Mouse (Mus musculus): ENCODE data around the gene Scrn1. TPM values are rescaled to one million over a fixed set of nuclear protein-coding genes. Genes with fewer than 3 reads are reported as not detected.

The Scrn1 gene
- polyA plus RNA-seq, 1 experiment from 2014 or later = 73.3 TPM

- Histone ChIP-seq H3K9ac (ENCODE audit: low read length) (no peak overlapping the region), H3K4me1 (ENCODE audit: control insufficient read depth, insufficient read depth, low read length) (peaks cover 4% of the 10 kb centered on the region; the same call in 1 of the 2 replicates), H3K27ac (ENCODE audit: low read depth, low read length) (no peak overlapping the region), H3K36me3 (ENCODE audit: control insufficient read depth, insufficient read depth, low read length) (no peaks in the 10 kb centered on the region), H3K9me3 (ENCODE audit: control insufficient read depth, low read length) (no peaks in the 10 kb centered on the region), H3K4me3 (ENCODE audit: low read depth, low read length) (no peak overlapping the region), H3K27me3 (ENCODE audit: control insufficient read depth, insufficient read depth, low read length) (no peaks in the 10 kb centered on the region), H3K4me2 (no peak overlapping the region)
- 74% methylated on average over 5 of the region's 5 CpGs for WGBS
- DNase-seq (ENCODE audit: low spot score, missing footprints) = no peak
- no peak for ATAC-seq (ENCODE audit: low FRiP score)
Measured at GRCm38 (mm10) chr6:54478646-54479324, 87.5 kb downstream of the Scrn1 start.

- H3K9ac ChIP-seq (ENCODE audit: low read length) = no peak overlapping the region
- H3K27ac ChIP-seq (ENCODE audit: low read depth, low read length) = no peak overlapping the region
Measured at GRCm38 (mm10) chr6:54475926-54476667, 90.2 kb downstream of the Scrn1 start.

GRCm38 (mm10) chr6:54472846-54473715 is 93.2 kb downstream of the Scrn1 start:
- 76% methylated on average over 8 of the region's 8 CpGs for WGBS
- Histone ChIP-seq H3K36me3 (ENCODE audit: control insufficient read depth, insufficient read depth, low read length) (no peaks in the 10 kb centered on the region), H3K4me1 (ENCODE audit: control insufficient read depth, insufficient read depth, low read length) (peaks cover 4% of the 10 kb centered on the region; the same call in 1 of the 2 replicates), H3K27me3 (ENCODE audit: control insufficient read depth, insufficient read depth, low read length) (no peaks in the 10 kb centered on the region), H3K9me3 (ENCODE audit: control insufficient read depth, low read length) (no peaks in the 10 kb centered on the region), H3K4me3 (ENCODE audit: low read depth, low read length) (no peak overlapping the region), H3K4me2 (no peak overlapping the region), H3K9ac (ENCODE audit: low read length) (no peak overlapping the region), H3K27ac (ENCODE audit: low read depth, low read length) (no peak overlapping the region)
- DNase-seq (ENCODE audit: low spot score, missing footprints) = no peak
- no peak for ATAC-seq (ENCODE audit: low FRiP score)

More at GRCm38 (mm10) chr6:54475926-54476667, 90.2 kb downstream of the Scrn1 start:
- 85% methylated on average over 19 of the region's 19 CpGs for WGBS
- Histone ChIP-seq H3K4me2 (no peak overlapping the region), H3K9me3 (ENCODE audit: control insufficient read depth, low read length) (no peaks in the 10 kb centered on the region), H3K4me3 (ENCODE audit: low read depth, low read length) (no peak overlapping the region), H3K27me3 (ENCODE audit: control insufficient read depth, insufficient read depth, low read length) (no peaks in the 10 kb centered on the region), H3K4me1 (ENCODE audit: control insufficient read depth, insufficient read depth, low read length) (peaks cover 4% of the 10 kb centered on the region; the same call in 1 of the 2 replicates), H3K36me3 (ENCODE audit: control insufficient read depth, insufficient read depth, low read length) (no peaks in the 10 kb centered on the region)
- DNase-seq (ENCODE audit: low spot score, missing footprints) = no peak
- no peak for ATAC-seq (ENCODE audit: low FRiP score)

- no peak overlapping the region for H3K4me2 ChIP-seq
- no peak overlapping the region for H3K27ac ChIP-seq (ENCODE audit: low read depth, low read length)
- no peaks in the 10 kb centered on the region for H3K36me3 ChIP-seq (ENCODE audit: control insufficient read depth, insufficient read depth, low read length)
- no peak overlapping the region for H3K4me3 ChIP-seq (ENCODE audit: low read depth, low read length)
- ATAC-seq (ENCODE audit: low FRiP score) (no peak), DNase-seq (ENCODE audit: low spot score, missing footprints) (no peak)
- WGBS = 93% methylated on average over 7 of the region's 7 CpGs
- H3K4me1 ChIP-seq (ENCODE audit: control insufficient read depth, insufficient read depth, low read length) = peaks cover 4% of the 10 kb centered on the region; the same call in 1 of the 2 replicates
- no peak overlapping the region for H3K9ac ChIP-seq (ENCODE audit: low read length)
- no peaks in the 10 kb centered on the region for H3K27me3 ChIP-seq (ENCODE audit: control insufficient read depth, insufficient read depth, low read length)
- no peaks in the 10 kb centered on the region for H3K9me3 ChIP-seq (ENCODE audit: control insufficient read depth, low read length)
Measured at GRCm38 (mm10) chr6:54471866-54472265, 94.4 kb downstream of the Scrn1 start.

DNA sequence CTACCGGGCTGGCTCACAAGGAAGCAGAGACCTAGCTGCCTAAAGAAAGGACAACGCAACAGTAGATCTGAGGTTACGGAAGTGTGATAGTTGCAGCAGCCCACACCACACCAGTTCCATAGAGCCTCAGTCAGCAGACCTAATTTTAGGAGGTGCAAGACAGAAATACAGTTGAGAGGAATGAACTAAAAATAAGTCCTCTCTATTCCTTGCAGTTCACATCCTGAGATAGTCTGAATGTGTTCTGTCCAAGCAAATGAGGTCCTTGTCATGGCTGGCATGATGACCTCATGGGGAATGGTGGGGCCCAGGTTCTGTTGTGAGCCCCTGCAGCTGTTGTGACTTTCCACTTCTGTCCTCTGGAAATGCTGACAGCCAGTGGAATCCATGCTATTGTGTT is 98.9 kb downstream of the Scrn1 start:
- no peak overlapping the region for H3K4me3 ChIP-seq (ENCODE audit: low read depth, low read length)
- H3K27me3 ChIP-seq (ENCODE audit: control insufficient read depth, insufficient read depth, low read length) = no peaks in the 10 kb centered on the region
- no peak overlapping the region for H3K9ac ChIP-seq (ENCODE audit: low read length)
- H3K36me3 ChIP-seq (ENCODE audit: control insufficient read depth, insufficient read depth, low read length) = no peaks in the 10 kb centered on the region
- DNase-seq (ENCODE audit: low spot score, missing footprints) = no peak
- 86% methylated on average over 3 of the region's 3 CpGs for WGBS
- no peak overlapping the region for H3K4me2 ChIP-seq
- no peak for ATAC-seq (ENCODE audit: low FRiP score)
- H3K9me3 ChIP-seq (ENCODE audit: control insufficient read depth, low read length) = no peaks in the 10 kb centered on the region
- H3K27ac ChIP-seq (ENCODE audit: low read depth, low read length) = no peak overlapping the region
- H3K4me1 ChIP-seq (ENCODE audit: control insufficient read depth, insufficient read depth, low read length) = no peaks in the 10 kb centered on the region

- no peaks in the 10 kb centered on the region for H3K9me3 ChIP-seq (ENCODE audit: control insufficient read depth, low read length)
- no peak overlapping the region for H3K4me3 ChIP-seq (ENCODE audit: low read depth, low read length)
- H3K36me3 ChIP-seq (ENCODE audit: control insufficient read depth, insufficient read depth, low read length) = no peaks in the 10 kb centered on the region
- no peak overlapping the region for H3K27ac ChIP-seq (ENCODE audit: low read depth, low read length)
- no peak overlapping the region for H3K4me2 ChIP-seq
- H3K27me3 ChIP-seq (ENCODE audit: control insufficient read depth, insufficient read depth, low read length) = no peaks in the 10 kb centered on the region
- WGBS = 85% methylated on average over 4 of the region's 4 CpGs
- ATAC-seq (ENCODE audit: low FRiP score) = no peak
- H3K9ac ChIP-seq (ENCODE audit: low read length) = no peak overlapping the region
- no peak for DNase-seq (ENCODE audit: low spot score, missing footprints)
- no peaks in the 10 kb centered on the region for H3K4me1 ChIP-seq (ENCODE audit: control insufficient read depth, insufficient read depth, low read length)
Measured at GRCm38 (mm10) chr6:54464926-54465325, 101.4 kb downstream of the Scrn1 start.

DNA sequence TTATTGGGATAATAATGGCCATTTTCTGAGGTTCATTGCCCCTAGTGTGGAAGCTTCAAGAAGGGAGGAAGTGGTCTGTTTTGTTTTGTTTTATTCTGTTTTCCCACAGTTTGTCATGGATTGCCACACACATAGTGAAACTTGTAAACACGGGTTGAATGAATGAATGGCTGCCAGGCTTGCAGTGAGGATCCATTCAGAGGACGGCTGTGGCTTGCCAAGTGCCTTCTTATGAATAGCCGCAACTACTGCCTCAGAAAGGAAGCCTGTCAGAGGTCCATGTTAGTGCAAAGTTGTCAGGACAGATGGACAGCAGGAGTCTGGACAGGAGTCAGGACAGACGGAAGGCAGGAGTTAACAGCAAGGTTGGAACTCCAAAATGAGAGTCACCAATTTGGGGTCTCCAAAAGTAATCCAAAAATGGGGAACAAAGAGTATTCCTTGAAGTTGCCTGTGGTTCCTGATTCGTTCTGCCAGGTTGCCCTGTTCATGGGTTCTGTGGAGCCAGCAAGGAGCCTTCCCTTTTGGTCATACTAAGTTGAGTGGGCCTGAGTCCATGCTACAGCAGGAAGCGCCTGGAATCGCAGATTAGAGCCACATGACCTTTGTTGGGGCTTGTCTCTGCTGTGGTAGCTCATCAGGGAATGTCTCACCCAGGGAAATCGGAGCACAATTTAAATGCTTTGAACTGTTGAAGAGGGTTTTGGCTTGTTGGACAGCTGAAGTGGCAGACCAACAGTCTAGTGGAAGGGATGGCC is 102.4 kb downstream of the Scrn1 start:
- H3K4me1 ChIP-seq (ENCODE audit: control insufficient read depth, insufficient read depth, low read length) = no peaks in the 10 kb centered on the region
- no peak overlapping the region for H3K4me3 ChIP-seq (ENCODE audit: low read depth, low read length)
- ATAC-seq (ENCODE audit: low FRiP score) = no peak
- H3K27me3 ChIP-seq (ENCODE audit: control insufficient read depth, insufficient read depth, low read length) = no peaks in the 10 kb centered on the region
- no peak overlapping the region for H3K27ac ChIP-seq (ENCODE audit: low read depth, low read length)
- H3K9me3 ChIP-seq (ENCODE audit: control insufficient read depth, low read length) = no peaks in the 10 kb centered on the region
- no peak overlapping the region for H3K9ac ChIP-seq (ENCODE audit: low read length)
- WGBS = 80% methylated on average over 8 of the region's 8 CpGs
- no peaks in the 10 kb centered on the region for H3K36me3 ChIP-seq (ENCODE audit: control insufficient read depth, insufficient read depth, low read length)
- DNase-seq (ENCODE audit: low spot score, missing footprints) = no peak
- no peak overlapping the region for H3K4me2 ChIP-seq

GRCm38 (mm10) chr6:54462766-54463165 is 103.5 kb downstream of the Scrn1 start:
- Histone ChIP-seq H3K9me3 (ENCODE audit: control insufficient read depth, low read length) (no peaks in the 10 kb centered on the region), H3K36me3 (ENCODE audit: control insufficient read depth, insufficient read depth, low read length) (no peaks in the 10 kb centered on the region), H3K27me3 (ENCODE audit: control insufficient read depth, insufficient read depth, low read length) (no peaks in the 10 kb centered on the region), H3K9ac (ENCODE audit: low read length) (no peak overlapping the region), H3K4me2 (no peak overlapping the region), H3K4me1 (ENCODE audit: control insufficient read depth, insufficient read depth, low read length) (no peaks in the 10 kb centered on the region), H3K4me3 (ENCODE audit: low read depth, low read length) (no peak overlapping the region), H3K27ac (ENCODE audit: low read depth, low read length) (no peak overlapping the region)
- DNase-seq (ENCODE audit: low spot score, missing footprints) = no peak
- WGBS = 88% methylated on average over 6 of the region's 6 CpGs
- ATAC-seq (ENCODE audit: low FRiP score) = no peak

Measured in midbrain, embryonic 11.5 days (tissue).